Mouse (Mus musculus): ENCODE data around the gene Gfi1b.

Gene Gfi1b

GRCm38 (mm10) chr2:28599569-28599900, 22.2 kb downstream of the Gfi1b start:
- no peak for DNase-seq (ENCODE audit: low read depth, low spot score)

GRCm38 (mm10) chr2:28598692-28599568, 22.9 kb downstream of the Gfi1b start:
- DNase-seq (ENCODE audit: low read depth, low spot score): no peak

GRCm38 (mm10) chr2:28597733-28598547, 23.8 kb downstream of the Gfi1b start:
- no peak for DNase-seq (ENCODE audit: low read depth, low spot score)

- DNase-seq (ENCODE audit: low read depth, low spot score): no peak
Measured at GRCm38 (mm10) chr2:28596998-28597397, 24.8 kb downstream of the Gfi1b start.

GRCm38 (mm10) chr2:28596021-28596420, 25.8 kb downstream of the Gfi1b start:
- no peak for DNase-seq (ENCODE audit: low read depth, low spot score)

GRCm38 (mm10) chr2:28592809-28593208, 29.0 kb downstream of the Gfi1b start:
- no peak for DNase-seq (ENCODE audit: low read depth, low spot score)

- DNase-seq (ENCODE audit: low read depth, low spot score): no peak
Measured at GRCm38 (mm10) chr2:28591479-28591878, 30.3 kb downstream of the Gfi1b start.

GRCm38 (mm10) chr2:28588574-28588973, 33.2 kb downstream of the Gfi1b start:
- no peak for DNase-seq (ENCODE audit: low read depth, low spot score)

- no peak for DNase-seq (ENCODE audit: low read depth, low spot score)
Measured at GRCm38 (mm10) chr2:28585730-28586129, 36.1 kb downstream of the Gfi1b start.

- peak; percentile 80 for DNase-seq (ENCODE audit: low read depth, low spot score)
Measured at GRCm38 (mm10) chr2:28585043-28585571, 36.7 kb downstream of the Gfi1b start.

GRCm38 (mm10) chr2:28583651-28584050, 38.1 kb downstream of the Gfi1b start, which contains the start of gene Gtf3c5:
Gene Gtf3c5 (minus strand): TSS chr2:28583751.
- no peak for DNase-seq (ENCODE audit: low read depth, low spot score)

- peak; percentile 81 for DNase-seq (ENCODE audit: low read depth, low spot score)
Measured at GRCm38 (mm10) chr2:28582647-28583353, 39.0 kb downstream of the Gfi1b start.

- no peak for DNase-seq (ENCODE audit: low read depth, low spot score)
Measured at GRCm38 (mm10) chr2:28578003-28578402, 43.8 kb downstream of the Gfi1b start.

GRCm38 (mm10) chr2:28576815-28577214, 45.0 kb downstream of the Gfi1b start:
- no peak for DNase-seq (ENCODE audit: low read depth, low spot score)

GRCm38 (mm10) chr2:28575341-28575740, 46.4 kb downstream of the Gfi1b start:
- no peak for DNase-seq (ENCODE audit: low read depth, low spot score)

- no peak for DNase-seq (ENCODE audit: low read depth, low spot score)
Measured at GRCm38 (mm10) chr2:28569903-28570302, 51.9 kb downstream of the Gfi1b start.

- DNase-seq (ENCODE audit: low read depth, low spot score): no peak
Measured at GRCm38 (mm10) chr2:28566545-28566944, 55.2 kb downstream of the Gfi1b start.

- DNase-seq (ENCODE audit: low read depth, low spot score): no peak
Measured at GRCm38 (mm10) chr2:28564380-28564779, 57.4 kb downstream of the Gfi1b start.

- no peak for DNase-seq (ENCODE audit: low read depth, low spot score)
Measured at GRCm38 (mm10) chr2:28563830-28564229, 58.0 kb downstream of the Gfi1b start.

GRCm38 (mm10) chr2:28563303-28563702, 58.5 kb downstream of the Gfi1b start, which contains the start of gene Cel:
Gene Cel (minus strand): TSS chr2:28563403.
- DNase-seq (ENCODE audit: low read depth, low spot score): no peak
